Mouse (Mus musculus) hindbrain, embryonic 13.5 days (tissue): ENCODE data around the gene Utp11. TPM values are rescaled to one million over a fixed set of nuclear protein-coding genes. Genes with fewer than 3 reads are reported as not detected.
"Not testable (repeated sequence)": the region's sequence is repeated elsewhere in the genome, so short reads cannot be mapped to it uniquely, and the experiment has no call there.

Experiments
- ATAC-seq: fragments of 200-750 bp; cut with Nextera tagmentation; 2 replicates; pipeline ENCODE4 v1.8.0; 2017; ENCODE audit warnings: moderate TSS enrichment; ENCODE audit not compliant: low FRiP score
- H3K27ac ChIP-seq: fragments of 300-500 bp; sonication (generic); 2 replicates; pipeline ENCODE4 v1.5.1; 2015; ENCODE audit warnings: inconsistent platforms, mild to moderate bottlenecking, moderate library complexity
- H3K27me3 ChIP-seq: fragments of 300-500 bp; sonication (generic); 2 replicates; pipeline ENCODE4 v1.6.1; 2015; ENCODE audit warnings: mild to moderate bottlenecking, inconsistent platforms
- H3K36me3 ChIP-seq: fragments of 300-500 bp; sonication (generic); 2 replicates; pipeline ENCODE4 v1.6.1; 2015; ENCODE audit warnings: mild to moderate bottlenecking, inconsistent platforms
- H3K4me1 ChIP-seq: fragments of 300-500 bp; sonication (generic); replicated peaks from 2 replicates; pipeline ENCODE4 v1.6.1; 2015; ENCODE audit warnings: inconsistent platforms
- H3K4me2 ChIP-seq: fragments of 300-500 bp; sonication (generic); 2 replicates; pipeline ENCODE4 v1.6.1; 2015; ENCODE audit warnings: inconsistent platforms, mild to moderate bottlenecking, moderate library complexity
- H3K4me3 ChIP-seq: fragments of 300-500 bp; sonication (generic); 2 replicates; pipeline ENCODE4 v1.5.1; 2015; ENCODE audit warnings: mild to moderate bottlenecking, inconsistent platforms
- H3K9ac ChIP-seq: fragments of 300-500 bp; sonication (generic); 2 replicates; pipeline ENCODE4 v1.6.1; 2015; ENCODE audit warnings: mild to moderate bottlenecking, inconsistent platforms
- H3K9me3 ChIP-seq: fragments of 300-500 bp; sonication (generic); 2 replicates; pipeline ENCODE4 v1.6.1; 2016; ENCODE audit warnings: inconsistent platforms
- WGBS: fragments of 180-500 bp; shearing (Covaris S2); methylation state at CpG from one replicate; pipeline ENCODE4 v1.1.7; 2015; 5-methylcytosine and 5-hydroxymethylcytosine counted together
- polyA plus RNA-seq: library from polyadenylated mRNA; unstranded; fragments of >200 nt; fragmentation: Nextera tagmentation; extraction: Ambion mirVana; gene quantifications from 2 replicates; pipeline ENCODE4 v1.2.1, GENCODE M21; 2015

Gene Utp11
- polyA plus RNA-seq, result 45.1 and 47.9 TPM in 2 replicates

DNA sequence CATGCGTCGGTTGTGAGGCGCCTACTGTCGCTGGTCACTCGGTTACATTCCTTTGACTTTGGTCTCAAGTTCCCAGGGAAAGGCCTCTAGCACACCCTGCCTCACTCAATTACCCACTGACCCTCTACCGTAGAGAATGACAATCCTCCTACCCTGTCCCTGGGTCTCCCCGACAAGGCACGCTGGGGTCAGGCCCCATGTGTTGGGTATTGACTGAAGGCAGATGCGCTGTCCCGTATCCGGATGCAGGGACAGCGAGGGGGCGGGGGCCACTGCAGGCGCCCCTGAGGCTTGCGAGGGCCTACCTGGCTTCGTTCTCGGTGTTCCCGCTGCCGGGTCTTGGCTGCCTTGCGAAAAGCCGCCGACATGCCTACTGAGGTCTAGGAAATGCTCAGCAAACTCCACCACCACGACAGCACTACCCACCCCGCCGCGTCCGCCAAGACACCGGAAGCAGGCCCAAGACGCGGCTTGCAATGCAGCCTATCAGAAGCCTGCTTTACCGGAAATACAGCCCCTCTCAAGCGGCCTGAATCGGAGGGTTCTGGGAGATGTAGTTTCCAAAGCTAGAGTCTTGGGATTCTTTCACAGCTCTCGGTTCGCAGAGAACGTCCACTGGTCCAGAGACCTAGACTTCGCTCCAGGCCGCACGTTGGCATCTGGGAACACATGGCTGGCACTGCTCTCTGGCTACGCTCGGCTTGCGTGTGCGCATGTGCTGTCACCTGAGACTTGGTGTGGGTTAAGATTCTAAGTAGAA lies at the start of gene Utp11:
Gene Utp11 (minus strand): TSS at position 466 of the 760 bp plus-strand sequence.
- H3K4me1 ChIP-seq, result peaks cover 21% of the 10 kb centered on the region
- 0 out of 2 replicates have a peak, but pooled peaks cover under 1% of the 10 kb centered on the region for H3K36me3 ChIP-seq
- no peaks in the 10 kb centered on the region for H3K9me3 ChIP-seq
- H3K27me3 ChIP-seq, result peaks cover 26% of the 10 kb centered on the region
- peak within 1 kb of the TSS; percentile 96 for H3K9ac ChIP-seq
- H3K4me3 ChIP-seq, result peak within 1 kb of the TSS; percentile 93
- ATAC-seq, result peak; percentile 97
- peak within 1 kb of the TSS; percentile 84 for H3K4me2 ChIP-seq
- WGBS, result under 1% methylated on average over 43 of the region's 43 CpGs
- H3K27ac ChIP-seq, result peak within 1 kb of the TSS; percentile 84

DNA sequence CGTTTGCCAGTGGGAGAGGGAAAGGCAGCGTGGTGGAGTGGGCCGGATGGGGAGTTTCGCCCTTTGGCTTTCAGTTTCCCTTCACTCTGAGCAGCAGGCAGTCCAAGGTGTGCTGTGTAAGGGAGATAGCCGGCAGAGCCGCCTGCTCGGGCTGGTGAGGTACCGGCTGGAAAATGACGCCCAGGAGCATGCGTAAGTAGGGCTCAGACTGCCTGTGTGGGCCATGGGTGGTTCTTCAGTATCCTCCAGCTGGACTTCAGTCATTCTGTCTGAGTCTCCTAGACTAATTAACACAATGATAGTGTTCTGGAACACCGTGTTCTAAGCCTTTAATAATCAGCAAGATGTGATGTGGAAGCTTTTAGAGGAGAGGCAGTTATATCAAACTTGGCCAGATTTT lies 49.4 kb upstream of the Utp11 start:
- Histone ChIP-seq H3K4me3 (no peak overlapping the region), H3K4me1 (peaks cover 14% of the 10 kb centered on the region), H3K27me3 (0 out of 2 replicates have a peak, but pooled peaks cover under 1% of the 10 kb centered on the region), H3K4me2 (no peak overlapping the region), H3K36me3 (peaks cover 21% of the 10 kb centered on the region), H3K27ac (no peak overlapping the region), H3K9ac (no peak overlapping the region), H3K9me3 (no peaks in the 10 kb centered on the region)
- ATAC-seq, result no peak
- 93% methylated on average over 11 of the region's 11 CpGs for WGBS

DNA sequence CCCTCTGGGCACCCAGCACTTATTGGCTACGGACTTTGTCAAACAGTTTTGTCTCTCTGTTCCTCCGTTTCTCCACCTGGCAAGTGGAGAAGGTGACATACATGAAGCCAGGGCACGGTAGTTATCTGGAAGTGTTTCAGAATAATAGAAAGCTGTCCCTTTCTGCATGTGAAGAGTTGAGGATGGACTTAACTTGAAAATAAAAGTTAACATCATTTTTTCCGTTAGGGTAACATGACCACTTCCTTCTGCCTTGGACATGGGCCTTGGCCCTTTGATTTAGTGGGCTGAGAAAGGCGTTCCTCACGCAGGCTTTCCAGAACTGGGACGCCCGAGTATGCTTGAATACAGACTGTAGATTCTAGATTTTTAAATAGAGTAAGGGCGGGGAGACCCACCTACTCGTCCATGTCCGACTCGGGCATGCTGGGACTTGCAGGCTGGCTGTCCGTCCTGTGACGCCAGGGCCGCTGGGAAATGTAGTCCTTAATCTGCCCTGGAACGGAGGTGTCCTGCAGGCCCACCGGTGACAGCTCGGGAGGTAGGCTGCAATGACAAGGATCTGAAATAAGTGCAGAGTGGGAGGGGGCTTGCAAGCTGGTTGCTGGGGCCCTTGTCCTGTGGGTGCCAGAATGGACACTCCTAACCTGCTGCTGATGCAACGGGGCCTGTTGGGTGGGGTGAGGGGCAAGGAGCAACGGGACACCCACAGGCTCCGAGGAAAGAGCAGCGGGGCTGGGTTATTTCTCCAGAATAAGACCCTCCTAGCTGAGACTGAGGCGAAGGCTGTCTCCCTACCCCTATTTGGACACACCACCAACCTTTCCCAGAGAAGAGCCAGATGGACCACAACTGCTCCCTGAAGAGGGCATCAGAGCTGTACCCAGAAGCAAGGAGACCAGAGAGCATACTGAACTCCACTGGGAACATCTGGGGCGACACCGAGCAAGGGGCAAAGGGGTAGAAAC lies 48.3 kb upstream of the Utp11 start, which contains the start of gene Inpp5b:
Gene Inpp5b (plus strand): TSS at position 475 of the 968 bp plus-strand sequence.
- Histone ChIP-seq H3K9me3 (no peaks in the 10 kb centered on the region), H3K4me3 (peak within 1 kb of the TSS; percentile 65), H3K27me3 (no peaks in the 10 kb centered on the region), H3K27ac (peak within 1 kb of the TSS; percentile 30; the same call in 1 of the 2 replicates), H3K4me1 (peaks cover 22% of the 10 kb centered on the region), H3K9ac (peak within 1 kb of the TSS; percentile 83), H3K4me2 (peak within 1 kb of the TSS; percentile 76), H3K36me3 (peaks cover 13% of the 10 kb centered on the region)
- ATAC-seq, result peak; percentile 93
- 17% methylated on average over 25 of the region's 25 CpGs for WGBS

DNA sequence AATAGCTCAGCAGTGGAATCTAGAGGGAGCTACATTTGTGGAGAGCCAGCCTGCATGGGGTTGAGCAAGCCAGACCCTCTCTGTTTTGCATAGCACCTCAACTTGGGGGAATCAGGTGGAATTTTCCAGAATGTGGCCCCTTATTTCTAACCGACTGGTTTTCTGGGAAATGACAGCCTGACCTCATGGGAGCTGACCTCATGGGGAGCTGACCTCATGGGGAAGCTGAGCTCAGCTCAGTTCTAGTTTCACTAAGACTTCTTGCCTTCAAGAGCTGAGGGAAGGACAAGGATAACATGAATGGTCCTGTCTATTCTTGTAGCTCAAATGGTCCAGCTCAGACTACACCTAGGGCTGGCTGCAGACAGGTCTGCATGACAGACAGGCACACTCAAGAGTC lies 45.4 kb upstream of the Utp11 start:
- WGBS, result 70% methylated on average over 1 of the region's 1 CpGs

DNA sequence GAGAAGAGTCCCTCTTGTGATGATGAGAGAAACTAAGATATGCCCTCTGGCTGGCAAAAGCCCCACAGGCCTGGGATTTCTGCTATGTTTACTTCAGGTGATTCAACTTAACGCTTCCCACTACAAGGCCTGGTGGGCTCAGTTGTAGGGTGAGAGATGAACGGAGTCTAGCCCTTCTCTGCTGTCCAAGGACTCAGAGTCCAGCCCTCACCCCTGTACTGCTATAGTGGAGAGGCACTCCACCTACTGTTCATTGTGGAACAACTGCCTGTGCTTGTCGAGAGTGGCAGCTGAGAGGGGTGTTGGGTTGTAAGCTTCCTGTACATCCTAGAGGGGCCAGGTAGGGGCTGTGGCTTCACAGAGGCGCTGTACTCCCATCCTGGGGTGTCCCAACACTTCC lies 44.6 kb upstream of the Utp11 start:
- Histone ChIP-seq H3K4me3 (no peak overlapping the region), H3K36me3 (peaks cover 9% of the 10 kb centered on the region), H3K4me2 (no peak overlapping the region), H3K27me3 (no peaks in the 10 kb centered on the region), H3K9ac (no peak overlapping the region), H3K27ac (no peak overlapping the region), H3K4me1 (peaks cover 28% of the 10 kb centered on the region), H3K9me3 (no peaks in the 10 kb centered on the region)
- 67% methylated on average over 4 of the region's 4 CpGs for WGBS
- ATAC-seq, result no peak

More for the DNA sequence above, 45.4 kb upstream of the Utp11 start:
- H3K4me2 ChIP-seq, result no peak overlapping the region
- no peak overlapping the region for H3K27ac ChIP-seq
- no peaks in the 10 kb centered on the region for H3K27me3 ChIP-seq
- no peak overlapping the region for H3K9ac ChIP-seq
- ATAC-seq, result no peak
- H3K9me3 ChIP-seq, result no peaks in the 10 kb centered on the region
- H3K36me3 ChIP-seq, result peaks cover under 1% of the 10 kb centered on the region; the same call in 1 of the 2 replicates
- H3K4me1 ChIP-seq, result peaks cover 28% of the 10 kb centered on the region
- no peak overlapping the region for H3K4me3 ChIP-seq

DNA sequence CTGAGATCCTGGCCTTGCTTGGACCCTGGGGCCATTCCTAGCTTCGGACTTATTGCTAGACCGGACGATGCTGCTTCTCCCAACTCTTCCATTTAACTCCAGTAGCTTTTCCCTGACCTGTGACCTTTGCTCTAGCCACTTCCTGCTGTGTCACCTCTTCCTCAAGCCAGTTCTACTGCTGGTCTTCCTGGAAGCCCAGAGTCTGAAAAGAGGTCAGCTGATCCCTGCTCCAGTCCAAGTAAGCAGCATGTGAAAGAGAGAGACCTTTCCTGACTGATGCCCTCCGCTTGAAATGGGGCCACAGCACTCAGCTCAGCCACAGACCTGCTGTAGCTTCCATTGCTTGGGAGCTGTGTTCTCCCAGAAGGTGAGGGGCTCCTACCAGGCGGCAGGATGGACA lies 44.1 kb upstream of the Utp11 start:
- peaks cover 14% of the 10 kb centered on the region for H3K36me3 ChIP-seq
- no peaks in the 10 kb centered on the region for H3K9me3 ChIP-seq
- no peaks in the 10 kb centered on the region for H3K27me3 ChIP-seq
- 80% methylated on average over 5 of the region's 5 CpGs for WGBS
- H3K4me1 ChIP-seq, result peaks cover 24% of the 10 kb centered on the region
- H3K4me3 ChIP-seq, result no peak overlapping the region
- H3K9ac ChIP-seq, result no peak overlapping the region
- H3K27ac ChIP-seq, result 0 out of 2 replicates have a peak overlapping the region, but pooled peaks have one; percentile 52
- H3K4me2 ChIP-seq, result no peak overlapping the region
- no peak for ATAC-seq

DNA sequence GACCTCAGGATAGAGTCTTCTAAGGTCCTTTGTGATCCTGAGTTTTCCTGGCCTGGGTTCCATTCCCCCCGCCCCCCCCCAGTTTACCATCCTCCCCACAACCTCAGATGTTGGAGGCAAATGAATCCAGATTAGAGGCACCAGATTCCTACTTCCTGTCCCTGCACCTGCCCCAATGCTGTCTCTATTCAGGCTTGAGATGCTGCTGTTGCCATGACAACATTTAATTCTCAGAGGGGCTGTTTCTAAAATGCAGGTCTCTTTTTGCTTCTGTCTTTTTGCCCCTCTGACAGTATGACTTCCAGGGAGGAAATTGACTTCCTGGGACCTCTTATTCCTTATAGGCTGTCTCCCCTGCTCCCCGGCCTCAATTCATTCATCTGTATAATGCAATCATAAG lies 43.6 kb upstream of the Utp11 start:
- Histone ChIP-seq H3K9ac (no peak overlapping the region), H3K36me3 (peaks cover 19% of the 10 kb centered on the region), H3K4me2 (no peak overlapping the region), H3K4me3 (no peak overlapping the region), H3K9me3 (no peaks in the 10 kb centered on the region), H3K27ac (0 out of 2 replicates have a peak overlapping the region, but pooled peaks have one; percentile 52), H3K27me3 (no peaks in the 10 kb centered on the region), H3K4me1 (peaks cover 19% of the 10 kb centered on the region)
- no peak for ATAC-seq
- 71% methylated on average over 2 of the region's 2 CpGs for WGBS

DNA sequence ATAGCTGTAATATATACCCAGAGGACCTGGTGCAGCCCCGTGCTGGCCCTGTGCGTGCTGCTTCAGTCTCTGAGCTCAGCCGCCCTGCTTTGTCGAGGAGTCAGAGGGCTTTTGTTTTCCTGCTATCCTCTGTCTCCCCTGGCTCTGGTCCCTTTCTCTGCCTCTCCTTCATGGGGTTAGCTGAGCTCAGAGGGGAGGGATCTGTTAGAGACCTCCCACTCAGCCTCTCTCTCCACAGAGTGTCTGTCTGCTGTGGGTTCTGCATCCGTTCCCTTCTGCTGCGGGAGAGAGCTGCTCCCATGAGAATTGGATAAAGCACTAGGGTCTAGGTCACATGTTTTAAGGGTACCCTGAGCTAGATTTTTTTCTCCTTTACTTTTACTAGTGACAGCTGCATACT lies 32.7 kb upstream of the Utp11 start:
- H3K4me2 ChIP-seq, result no peak overlapping the region
- no peak for ATAC-seq
- no peaks in the 10 kb centered on the region for H3K27me3 ChIP-seq
- H3K9ac ChIP-seq, result no peak overlapping the region
- H3K4me1 ChIP-seq, result no peaks in the 10 kb centered on the region
- no peak overlapping the region for H3K27ac ChIP-seq
- peaks cover 98% of the 10 kb centered on the region for H3K36me3 ChIP-seq
- no peak overlapping the region for H3K4me3 ChIP-seq
- 85% methylated on average over 6 of the region's 6 CpGs for WGBS
- H3K9me3 ChIP-seq, result no peaks in the 10 kb centered on the region

DNA sequence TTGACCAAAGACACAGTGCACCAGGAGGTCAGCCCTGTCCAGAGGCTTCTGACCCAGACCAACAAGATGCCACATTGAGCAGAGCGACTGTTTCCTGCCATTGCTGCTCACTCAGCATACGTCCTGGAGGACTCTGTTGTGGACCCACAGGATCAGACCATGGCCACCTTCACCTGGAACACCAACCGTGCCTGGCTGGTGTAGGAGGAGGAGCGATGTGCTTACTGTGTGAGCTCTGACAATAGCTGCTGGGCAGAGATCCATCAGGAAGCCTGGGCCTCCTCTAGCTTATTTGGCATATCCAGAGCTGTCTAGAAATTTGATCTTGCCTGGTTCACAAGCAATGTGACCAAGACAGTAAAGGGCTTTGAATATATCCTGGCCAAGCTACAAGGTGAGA lies 25.7 kb upstream of the Utp11 start:
- Histone ChIP-seq H3K27ac (no peak overlapping the region), H3K4me1 (peaks cover 18% of the 10 kb centered on the region), H3K9me3 (no peaks in the 10 kb centered on the region), H3K27me3 (no peaks in the 10 kb centered on the region), H3K4me3 (no peak overlapping the region), H3K36me3 (peaks cover 75% of the 10 kb centered on the region), H3K9ac (no peak overlapping the region), H3K4me2 (no peak overlapping the region)
- no peak for ATAC-seq
- WGBS, result 98% methylated on average over 4 of the region's 4 CpGs

DNA sequence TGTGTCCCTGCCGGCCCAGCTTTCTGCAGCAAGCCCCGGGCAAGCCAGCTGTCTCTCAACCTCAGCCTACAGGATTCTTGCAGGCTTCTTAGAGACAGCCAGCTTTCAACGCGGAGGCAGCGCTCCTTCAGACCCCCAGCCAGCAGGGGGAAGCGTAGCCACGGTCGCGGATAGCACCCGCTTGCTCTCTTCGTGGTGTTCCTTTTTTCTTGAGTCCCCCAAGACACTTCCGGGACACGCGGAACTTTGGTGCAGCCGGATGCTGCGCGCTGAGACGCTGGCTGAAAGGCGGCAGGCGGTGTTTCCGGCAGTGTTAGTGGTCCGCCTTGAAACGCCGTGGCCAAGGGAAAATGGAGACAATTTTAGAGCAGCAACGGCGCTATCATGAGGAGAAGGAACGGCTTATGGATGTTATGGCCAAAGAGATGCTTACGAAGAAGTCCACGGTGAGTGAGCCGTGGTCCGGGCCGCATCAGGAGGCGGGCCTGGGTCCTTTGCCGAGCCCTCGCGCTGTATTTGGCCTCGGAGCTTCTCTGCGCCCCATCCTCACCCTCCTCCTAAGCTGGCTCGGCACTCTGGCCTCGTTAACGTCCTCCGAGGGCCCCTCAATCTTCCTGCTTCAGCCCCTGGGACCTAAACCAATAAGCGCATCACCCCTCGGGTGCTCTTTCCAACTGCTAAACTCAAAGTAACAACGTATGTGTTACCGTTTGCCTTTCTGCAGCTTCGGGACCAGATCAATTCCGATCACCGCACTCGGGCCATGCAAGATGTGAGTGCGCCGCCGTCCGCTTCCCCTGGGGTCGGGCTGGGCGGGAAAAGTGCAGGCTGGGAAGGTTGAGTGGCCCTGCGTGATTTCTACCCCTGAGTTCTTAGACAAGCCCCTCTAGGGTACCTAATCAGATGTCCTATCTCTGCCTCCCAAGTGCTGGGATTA lies 21.4 kb upstream of the Utp11 start, which contains the start of gene Sf3a3:
Gene Sf3a3 (plus strand): TSS at position 232 of the 937 bp plus-strand sequence.
- ATAC-seq, result peak; percentile 94
- peak within 1 kb of the TSS; percentile 92 for H3K9ac ChIP-seq
- peak within 1 kb of the TSS; percentile 93 for H3K4me2 ChIP-seq
- H3K36me3 ChIP-seq, result peaks cover 34% of the 10 kb centered on the region
- H3K9me3 ChIP-seq, result no peaks in the 10 kb centered on the region
- H3K4me1 ChIP-seq, result peaks cover 23% of the 10 kb centered on the region
- H3K27me3 ChIP-seq, result peaks cover 10% of the 10 kb centered on the region
- H3K27ac ChIP-seq, result peak within 1 kb of the TSS; percentile 72
- under 1% methylated on average over 57 of the region's 57 CpGs for WGBS
- H3K4me3 ChIP-seq, result peak within 1 kb of the TSS; percentile 83

DNA sequence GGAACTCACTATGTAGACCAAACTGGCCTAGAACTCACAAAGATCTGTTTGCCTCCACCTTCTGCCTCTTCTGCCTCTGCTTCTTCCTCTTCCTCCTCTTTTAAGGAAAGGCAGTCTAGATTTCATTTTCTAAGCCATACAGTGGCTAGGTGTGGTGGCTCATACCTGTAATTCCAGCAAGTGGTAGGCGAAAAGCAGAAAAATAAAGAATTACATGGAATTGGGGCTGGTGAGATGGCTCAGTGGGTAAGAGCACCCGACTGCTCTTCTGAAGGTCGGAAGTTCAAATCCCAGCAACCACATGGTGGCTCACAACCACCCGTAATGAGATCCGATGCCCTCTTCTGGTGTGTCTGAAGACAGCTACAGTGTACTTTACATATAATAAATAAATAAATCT lies 20.4 kb upstream of the Utp11 start:
- 78% methylated on average over 5 of the region's 5 CpGs for WGBS
- not testable (repeated sequence) for H3K4me3 ChIP-seq, H3K9me3 ChIP-seq

More for the DNA sequence above, 20.4 kb upstream of the Utp11 start:
- not testable (repeated sequence) for H3K9ac ChIP-seq, H3K4me2 ChIP-seq, H3K27ac ChIP-seq, ATAC-seq
- H3K4me1 ChIP-seq, result peaks cover 30% of the 10 kb centered on the region
- peaks cover 20% of the 10 kb centered on the region for H3K27me3 ChIP-seq
- H3K36me3 ChIP-seq, result peaks cover 24% of the 10 kb centered on the region
